Mouse (Mus musculus): Measurements from ENCODE around the gene Ccdc63.
A peak's percentile ranks its signal among the peaks of the same experiment; 100 is the strongest.

- TF ChIP-seq CTCF (IDR thresholded peaks at IDR 0.05; ENCODE audit: low read depth): peak; percentile 66
- no peak for TF ChIP-seq EP300 (IDR thresholded peaks at IDR 0.05; ENCODE audit: low read depth)
Measured at GRCm38 (mm10) chr5:122176398-122176797, 35.8 kb upstream of the Ccdc63 start.

Data from heart, postnatal 0 days (tissue).